Mouse (Mus musculus): ENCODE measurements around the gene St3gal2.

GRCm38 (mm10) chr8:110926690-110927089, 7.0 kb downstream of the St3gal2 start:
- TF ChIP-seq CTCF (IDR thresholded peaks at IDR 0.05; ENCODE audit: borderline replicate concordance, insufficient read depth, low read length) = no peak
- TF ChIP-seq POLR2A (IDR thresholded peaks at IDR 0.05; ENCODE audit: low read depth, low read length) = no peak
